38 mouse cellular contexts compared by ENCODE assay signal in the genomic region with DNA sequence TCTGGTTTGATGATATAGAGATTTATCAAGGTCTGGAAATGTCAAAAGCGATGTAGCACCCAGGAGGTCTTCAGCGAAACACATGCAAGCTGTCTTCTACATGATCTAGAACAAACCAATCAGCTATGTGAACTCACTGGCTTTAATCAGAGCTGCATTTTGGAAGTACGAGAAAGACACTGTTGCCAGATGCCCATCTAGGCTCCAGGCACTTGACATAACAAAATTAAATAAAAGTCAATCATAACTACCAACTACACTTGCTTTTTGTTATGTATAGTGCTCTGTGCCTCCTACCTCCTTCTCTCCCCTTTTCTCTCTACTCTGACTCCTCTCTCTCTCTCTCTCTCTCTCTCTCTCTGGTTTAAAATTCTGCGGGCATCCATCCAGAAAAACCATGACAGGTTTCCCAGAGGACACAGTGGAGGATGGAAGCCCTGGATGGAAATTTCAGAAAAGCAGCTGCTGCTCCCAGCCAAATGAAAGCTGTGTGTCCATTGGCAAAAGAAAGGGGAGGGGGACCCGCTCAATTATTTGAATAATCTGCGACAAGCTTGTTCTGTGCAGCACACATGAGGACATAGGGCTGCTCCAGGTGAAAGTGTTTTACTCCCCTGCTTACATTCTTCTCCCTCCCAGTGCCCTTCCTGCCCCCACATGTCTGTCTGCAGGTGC. TPM values are rescaled to one million over a fixed set of nuclear protein-coding genes. Genes with fewer than 3 reads are reported as not detected.
A peak's percentile ranks its signal among the peaks of the same experiment; 100 is the strongest.
DNase-seq lines count a peak whose midpoint lies in the region; ATAC-seq lines count a peak whose summit lies in the region.
"Had no signal": no experiment of that assay in that cellular context is flagged by ENCODE, and none has a peak within 500 bp of the region (broad histone marks: within the 10 kb centered on the region; RNA-seq: fewer than 3 reads in every experiment).

No protein-coding gene starts in this region.

- H3K9ac ChIP-seq in forebrain, embryonic 11.5 days (ENCODE audit: low read length) = no peak overlapping the region; the same call in 1 of the 2 replicates
- no peak overlapping the region for H3K9ac ChIP-seq in forebrain, embryonic 15.5 days (replicated peaks)
- no peak overlapping the region for H3K9ac ChIP-seq in midbrain, embryonic 13.5 days (replicated peaks)
- no peak overlapping the region for H3K9ac ChIP-seq in embryonic facial prominence, embryonic 11.5 days (replicated peaks; ENCODE audit: low read length)
- H3K9ac ChIP-seq: embryonic facial prominence, embryonic 13.5 days; heart, embryonic 12.5 days; hindbrain, embryonic 15.5 days; intestine, embryonic 15.5 days; liver, embryonic 13.5 days had no signal

- H3K4me1 ChIP-seq in forebrain, embryonic 11.5 days (replicated peaks; ENCODE audit: control insufficient read depth, insufficient read depth, low read length) = peaks cover 10% of the 10 kb centered on the region
- peaks cover 33% of the 10 kb centered on the region for H3K4me1 ChIP-seq in forebrain, embryonic 15.5 days
- H3K4me1 ChIP-seq in midbrain, embryonic 13.5 days (replicated peaks) = peaks cover 29% of the 10 kb centered on the region
- H3K4me1 ChIP-seq in midbrain, embryonic 10.5 days = peaks cover 33% of the 10 kb centered on the region
- no peaks in the 10 kb centered on the region for H3K4me1 ChIP-seq in embryonic facial prominence, embryonic 11.5 days (ENCODE audit: control insufficient read depth, insufficient read depth, low read length)

- no peaks in the 10 kb centered on the region for H3K9me3 ChIP-seq in forebrain, embryonic 11.5 days (ENCODE audit: control insufficient read depth, low read length)
- no peaks in the 10 kb centered on the region for H3K9me3 ChIP-seq in forebrain, embryonic 15.5 days
- no peaks in the 10 kb centered on the region for H3K9me3 ChIP-seq in midbrain, embryonic 13.5 days
- H3K9me3 ChIP-seq in midbrain, embryonic 10.5 days (replicated peaks) = no peaks in the 10 kb centered on the region
- H3K9me3 ChIP-seq in embryonic facial prominence, embryonic 11.5 days (replicated peaks; ENCODE audit: control insufficient read depth, low read length) = no peaks in the 10 kb centered on the region
- H3K9me3 ChIP-seq: embryonic facial prominence, embryonic 13.5 days; heart, embryonic 12.5 days; hindbrain, embryonic 15.5 days; intestine, embryonic 15.5 days; liver, embryonic 13.5 days had no signal

- peaks cover 72% of the 10 kb centered on the region for H3K27me3 ChIP-seq in forebrain, embryonic 11.5 days (ENCODE audit: control insufficient read depth, insufficient read depth, low read length)
- H3K27me3 ChIP-seq in forebrain, embryonic 15.5 days = peaks cover 74% of the 10 kb centered on the region
- peaks cover 98% of the 10 kb centered on the region for H3K27me3 ChIP-seq in midbrain, embryonic 13.5 days
- H3K27me3 ChIP-seq in midbrain, embryonic 10.5 days (ENCODE audit: low read depth, poor library complexity, severe bottlenecking) = peaks cover 100% of the 10 kb centered on the region
- peaks cover 56% of the 10 kb centered on the region for H3K27me3 ChIP-seq in embryonic facial prominence, embryonic 11.5 days (ENCODE audit: control insufficient read depth, insufficient read depth, low read length)

- 11% methylated on average over 6 of the region's 6 CpGs for WGBS in forebrain, embryonic 11.5 days
- WGBS in forebrain, embryonic 15.5 days = 5% methylated on average over 6 of the region's 6 CpGs
- WGBS in midbrain, embryonic 13.5 days = 8% methylated on average over 6 of the region's 6 CpGs
- 13% methylated on average over 6 of the region's 6 CpGs for WGBS in midbrain, embryonic 10.5 days
- 7% methylated on average over 6 of the region's 6 CpGs for WGBS in embryonic facial prominence, embryonic 11.5 days

- no peak for ATAC-seq in forebrain, embryonic 11.5 days (replicated peaks; ENCODE audit: low FRiP score)
- no peak for ATAC-seq in forebrain, embryonic 15.5 days (replicated peaks)
- ATAC-seq in midbrain, embryonic 13.5 days = 0 out of 2 replicates have a peak, but pooled peaks have one; percentile 27
- no peak for ATAC-seq in embryonic facial prominence, embryonic 11.5 days (replicated peaks; ENCODE audit: insufficient number of reproducible peaks, low FRiP score, low TSS enrichment, low read depth)
- ATAC-seq: intestine, embryonic 15.5 days had no signal

- H3K27ac ChIP-seq in forebrain, embryonic 11.5 days (ENCODE audit: low read depth, low read length) = no peak overlapping the region
- no peak overlapping the region for H3K27ac ChIP-seq in forebrain, embryonic 15.5 days (replicated peaks)
- no peak overlapping the region for H3K27ac ChIP-seq in midbrain, embryonic 13.5 days
- no peak overlapping the region for H3K27ac ChIP-seq in midbrain, embryonic 10.5 days (replicated peaks)
- H3K27ac ChIP-seq in embryonic facial prominence, embryonic 11.5 days (replicated peaks; ENCODE audit: low read depth, low read length) = no peak overlapping the region
- H3K27ac ChIP-seq: embryonic facial prominence, embryonic 13.5 days; hindbrain, embryonic 15.5 days; intestine, embryonic 15.5 days; layer of hippocampus, adult 2 months; liver, embryonic 13.5 days; stomach, postnatal 0 days had no signal

- H3K4me2 ChIP-seq in forebrain, embryonic 11.5 days (ENCODE audit: low read depth, low read length, severe bottlenecking) = peak overlapping the region; percentile 21; the same call in 1 of the 2 replicates
- no peak overlapping the region for H3K4me2 ChIP-seq in forebrain, embryonic 15.5 days (replicated peaks)
- H3K4me2 ChIP-seq in midbrain, embryonic 13.5 days (replicated peaks) = no peak overlapping the region
- H3K4me2 ChIP-seq in embryonic facial prominence, embryonic 11.5 days (ENCODE audit: low read depth, low read length) = no peak overlapping the region
- H3K4me2 ChIP-seq: embryonic facial prominence, embryonic 13.5 days; heart, embryonic 12.5 days; hindbrain, embryonic 15.5 days; intestine, embryonic 15.5 days; liver, embryonic 13.5 days had no signal

- DNase-seq in forebrain, embryonic 11.5 days (ENCODE audit: low spot score) = peak; percentile 20
- no peak for DNase-seq in midbrain, embryonic 10.5 days (ENCODE audit: low spot score)
- peak; percentile 17 for DNase-seq in embryonic facial prominence, embryonic 11.5 days (ENCODE audit: low spot score)
- DNase-seq in retina, postnatal 1 day = peak; percentile 80
- DNase-seq in frontal cortex, postnatal 25 days (ENCODE audit: low spot score in 2 of 2) = no peak
- DNase-seq in heart, adult 8-10 months (ENCODE audit: low spot score) = no peak
- DNase-seq: adrenal gland, postnatal 36 days; cerebellum, adult 2 months; gastrocnemius, postnatal 25 days; heart, adult 11 months; heart, postnatal 4 days; kidney, adult 2 months; kidney, postnatal 36 days; left cerebral cortex, postnatal 4 days; liver, embryonic 13.5 days; lung, adult 18-20 months; lung, postnatal 10 days; right cerebral cortex, postnatal 4 days; thymus, adult 18-20 months; thymus, postnatal 25 days had no signal

- H3K36me3 ChIP-seq in forebrain, embryonic 11.5 days (ENCODE audit: control insufficient read depth, insufficient read depth, low read length) = no peaks in the 10 kb centered on the region
- no peaks in the 10 kb centered on the region for H3K36me3 ChIP-seq in forebrain, embryonic 15.5 days
- H3K36me3 ChIP-seq in midbrain, embryonic 13.5 days = no peaks in the 10 kb centered on the region
- H3K36me3 ChIP-seq in midbrain, embryonic 10.5 days = no peaks in the 10 kb centered on the region
- no peaks in the 10 kb centered on the region for H3K36me3 ChIP-seq in embryonic facial prominence, embryonic 11.5 days (replicated peaks; ENCODE audit: control insufficient read depth, insufficient read depth, low read depth, low read length)
- H3K36me3 ChIP-seq: embryonic facial prominence, embryonic 13.5 days; heart, embryonic 12.5 days; hindbrain, embryonic 15.5 days; intestine, embryonic 15.5 days; liver, embryonic 13.5 days had no signal

- no peak overlapping the region for H3K4me3 ChIP-seq in forebrain, embryonic 11.5 days (ENCODE audit: low read depth, low read length)
- no peak overlapping the region for H3K4me3 ChIP-seq in forebrain, embryonic 15.5 days
- H3K4me3 ChIP-seq in midbrain, embryonic 13.5 days (replicated peaks) = no peak overlapping the region
- no peak overlapping the region for H3K4me3 ChIP-seq in midbrain, embryonic 10.5 days
- no peak overlapping the region for H3K4me3 ChIP-seq in embryonic facial prominence, embryonic 11.5 days (ENCODE audit: low read depth, low read length)
- H3K4me3 ChIP-seq: embryonic facial prominence, embryonic 13.5 days; heart, embryonic 12.5 days; hindbrain, embryonic 15.5 days; intestine, embryonic 15.5 days; layer of hippocampus, adult 2 months; liver, embryonic 13.5 days had no signal

RNA-seq across cellular contexts. Expression of gene Vax1, which starts 3.6 kb away (rescaled TPM):
- 5.8 and 6.0 TPM in 2 replicates for polyA plus RNA-seq in forebrain, embryonic 11.5 days (2014; fragmentation: Nextera tagmentation; extraction: Ambion mirVana)
- 5.0 and 5.5 TPM in 2 replicates for polyA plus RNA-seq in forebrain, embryonic 15.5 days (2015; fragmentation: Nextera tagmentation; extraction: Ambion mirVana)
- 0.32 and 0.40 TPM in 2 replicates for polyA plus RNA-seq in midbrain, embryonic 13.5 days (2015; fragmentation: Nextera tagmentation; extraction: Ambion mirVana)
- 0.11 TPM in 1 of 2 replicates, not detected in the other for polyA plus RNA-seq in midbrain, embryonic 10.5 days (2016; fragmentation: Nextera tagmentation; extraction: Ambion mirVana)
- 2.2 and 2.6 TPM in 2 replicates for polyA plus RNA-seq in embryonic facial prominence, embryonic 11.5 days (2014; fragmentation: Nextera tagmentation; extraction: Ambion mirVana)
- total RNA-seq in heart, adult 8-10 months (2022) = not detected
- total RNA-seq: adrenal gland, adult 18-20 months; adrenal gland, postnatal 36 days; gastrocnemius, postnatal 25 days; heart, postnatal 4 days; MEL; neutrophil, adult 5-6 weeks had no signal
- polyA plus RNA-seq: embryonic facial prominence, embryonic 13.5 days; heart, embryonic 12.5 days; heart, postnatal 0 days; intestine, embryonic 15.5 days; kidney, adult 2 months; kidney, embryonic 16.5 days; liver, embryonic 13.5 days; neural tube, embryonic 11.5 days; spleen, adult 2 months; stomach, postnatal 0 days had no signal

RNA-seq across cellular contexts. Expression of gene Kcnk18, which starts 45.5 kb away (rescaled TPM):
- not detected in 2 replicates for polyA plus RNA-seq in forebrain, embryonic 11.5 days (2014; fragmentation: Nextera tagmentation; extraction: Ambion mirVana)
- not detected in 2 replicates for polyA plus RNA-seq in forebrain, embryonic 15.5 days (2015; fragmentation: Nextera tagmentation; extraction: Ambion mirVana)
- not detected in 2 replicates for polyA plus RNA-seq in midbrain, embryonic 13.5 days (2015; fragmentation: Nextera tagmentation; extraction: Ambion mirVana)
- not detected in 2 replicates for polyA plus RNA-seq in midbrain, embryonic 10.5 days (2016; fragmentation: Nextera tagmentation; extraction: Ambion mirVana)
- polyA plus RNA-seq in embryonic facial prominence, embryonic 11.5 days (2014; fragmentation: Nextera tagmentation; extraction: Ambion mirVana) = not detected in 2 replicates
- total RNA-seq in heart, adult 8-10 months (2022) = not detected
- total RNA-seq: adrenal gland, adult 18-20 months; adrenal gland, postnatal 36 days; gastrocnemius, postnatal 25 days; heart, postnatal 4 days; layer of hippocampus, adult 2 months; layer of hippocampus, postnatal 25 days; left cerebral cortex, postnatal 4 days; MEL; neutrophil, adult 5-6 weeks had no signal
- polyA plus RNA-seq: cerebellum, adult 2 months; cortical plate, adult 2 months; embryonic facial prominence, embryonic 13.5 days; heart, embryonic 12.5 days; heart, postnatal 0 days; intestine, embryonic 15.5 days; kidney, adult 2 months; kidney, embryonic 16.5 days; limb, embryonic 14.5 days; liver, embryonic 13.5 days; neural tube, embryonic 11.5 days; spleen, adult 2 months; stomach, postnatal 0 days had no signal

Comparison
In these comparisons a context has a peak if more than half of its experiments do, and no peak if none do; other contexts are left out.
1. DNase-seq: peak in forebrain, embryonic 11.5 days (single experiment), embryonic facial prominence, embryonic 11.5 days (single experiment) and retina, postnatal 1 day (single experiment); none in midbrain, embryonic 10.5 days (single experiment), frontal cortex, postnatal 25 days (0 of 2) and heart, adult 8-10 months (single experiment).